Mouse (Mus musculus) testis, adult 2 months (tissue): Measurements from ENCODE around the gene Cd2ap.

Experiments
- CTCF ChIP-seq: fragments of 200-500 bp; IDR thresholded peaks from 2 replicates; pipeline ENCODE4 v1.5.1; 2012; ENCODE audit warnings: low read depth, mild to moderate bottlenecking, inconsistent platforms, low read length, moderate library complexity; ENCODE audit not compliant: control insufficient read depth, insufficient read depth, insufficient replicate concordance
- POLR2A ChIP-seq: fragments of 200-500 bp; IDR thresholded peaks from 2 replicates; pipeline ENCODE4 v1.6.1; 2012; ENCODE audit warnings: low read depth, mild to moderate bottlenecking, inconsistent platforms, low read length, moderate library complexity; ENCODE audit not compliant: control insufficient read depth

DNA sequence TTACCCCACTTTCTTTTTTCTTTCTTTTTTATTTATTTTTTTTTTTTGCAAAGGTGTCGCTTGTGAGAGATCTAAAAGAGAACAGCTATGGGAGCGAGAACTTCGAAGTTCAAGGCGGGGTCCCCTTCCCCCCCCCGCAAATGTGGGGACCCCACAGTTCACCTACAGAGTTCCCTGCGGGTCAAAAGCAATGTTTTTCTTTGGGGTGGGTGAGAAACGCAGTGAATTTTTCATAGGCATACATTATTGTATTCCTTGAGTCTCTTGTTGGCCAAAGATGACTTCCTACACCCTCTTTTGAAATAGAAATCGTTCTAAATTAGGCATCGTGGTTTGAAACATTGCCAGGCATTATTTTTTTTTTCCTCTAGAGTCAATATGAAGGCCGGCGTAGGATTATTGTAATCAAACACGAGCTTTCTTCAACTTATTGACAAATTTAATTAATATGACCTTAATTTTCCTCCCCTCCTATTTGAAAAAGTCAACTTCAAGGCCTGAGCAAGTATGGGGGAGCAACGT, 500 bp upstream of the Cd2ap start:
- no peak for TF ChIP-seq CTCF
- no peak for TF ChIP-seq POLR2A
